Mouse (Mus musculus) monocyte, adult 2 months (primary cell): Measurements from ENCODE around the gene Uhrf1bp1l.
A peak's percentile ranks its signal among the peaks of the same experiment; 100 is the strongest.
"Not testable (repeated sequence)": the region's sequence is repeated elsewhere in the genome, so short reads cannot be mapped to it uniquely, and the experiment has no call there.

Source experiments
- DNase-seq, 2 experiments: peaks; one replicate each; pipeline ENCODE4 v3.0.0; 2022; ENCODE audit warnings: low spot score in 2 of 2, low read depth in 1 of 2

Uhrf1bp1l gene

GRCm38 (mm10) chr10:89744871-89745665 lies at the start of gene Uhrf1bp1l:
Uhrf1bp1l (plus strand) TSS chr10:89744991.
- peak; percentile 45 to 74 for DNase-seq

GRCm38 (mm10) chr10:89695194-89695911 lies 49.4 kb upstream of the Uhrf1bp1l start:
- DNase-seq: no peak

- DNase-seq: not testable (repeated sequence)
Observed at GRCm38 (mm10) chr10:89696270-89696669, 48.5 kb upstream of the Uhrf1bp1l start.

GRCm38 (mm10) chr10:89697956-89698355 lies 46.8 kb upstream of the Uhrf1bp1l start:
- no peak for DNase-seq

- no peak for DNase-seq
Observed at GRCm38 (mm10) chr10:89703042-89703441, 41.7 kb upstream of the Uhrf1bp1l start.

GRCm38 (mm10) chr10:89707397-89707796 lies 37.4 kb upstream of the Uhrf1bp1l start:
- no peak for DNase-seq

GRCm38 (mm10) chr10:89708720-89709119 lies 36.1 kb upstream of the Uhrf1bp1l start:
- DNase-seq: no peak

GRCm38 (mm10) chr10:89714910-89715309 lies 29.9 kb upstream of the Uhrf1bp1l start:
- no peak for DNase-seq

- DNase-seq: no peak
Observed at GRCm38 (mm10) chr10:89720252-89720651, 24.5 kb upstream of the Uhrf1bp1l start.

GRCm38 (mm10) chr10:89720796-89721195 lies 24.0 kb upstream of the Uhrf1bp1l start:
- DNase-seq: no peak

GRCm38 (mm10) chr10:89722247-89723195 lies 22.3 kb upstream of the Uhrf1bp1l start:
- no peak for DNase-seq

- DNase-seq: no peak
Observed at GRCm38 (mm10) chr10:89730386-89730785, 14.4 kb upstream of the Uhrf1bp1l start.

GRCm38 (mm10) chr10:89731341-89731740 lies 13.4 kb upstream of the Uhrf1bp1l start:
- no peak for DNase-seq

GRCm38 (mm10) chr10:89732001-89732794 lies 12.6 kb upstream of the Uhrf1bp1l start, which contains the start of gene Actr6:
Actr6 (minus strand) TSS chr10:89732295.
- DNase-seq: peak; percentile 76 to 86

- DNase-seq: no peak
Observed at GRCm38 (mm10) chr10:89737092-89737491, 7.7 kb upstream of the Uhrf1bp1l start.

- no peak for DNase-seq
Observed at GRCm38 (mm10) chr10:89737887-89738286, 6.9 kb upstream of the Uhrf1bp1l start.

GRCm38 (mm10) chr10:89738395-89738794 lies 6.4 kb upstream of the Uhrf1bp1l start:
- DNase-seq: no peak

GRCm38 (mm10) chr10:89739703-89740102 lies 5.1 kb upstream of the Uhrf1bp1l start:
- no peak for DNase-seq

- no peak for DNase-seq
Observed at GRCm38 (mm10) chr10:89740995-89741394, 3.8 kb upstream of the Uhrf1bp1l start.

- no peak for DNase-seq
Observed at GRCm38 (mm10) chr10:89743266-89743665, 1.5 kb upstream of the Uhrf1bp1l start.
